Mouse (Mus musculus) liver, embryonic 14.5 days (tissue): ENCODE results near the gene Rsrc2. TPM values are rescaled to one million over a fixed set of nuclear protein-coding genes. Genes with fewer than 3 reads are reported as not detected.
"Not testable (repeated sequence)": the region's sequence is repeated elsewhere in the genome, so short reads cannot be mapped to it uniquely, and the experiment has no call there.

Experiments
- ATAC-seq: fragments of 200-750 bp; cut with Nextera tagmentation; 2 replicates; pipeline ENCODE4 v1.8.0; 2017; ENCODE audit warnings: moderate number of reproducible peaks, mild to moderate bottlenecking, moderate library complexity; ENCODE audit not compliant: insufficient read depth
- DNase-seq, 3 experiments: peaks; one replicate each; pipeline ENCODE4 v3.0.0-alpha.2; 2012 to 2013; ENCODE audit warnings: low read depth in 3 of 3, low spot score in 3 of 3
- H3K27ac ChIP-seq: fragments of 300-500 bp; sonication (generic); 2 replicates; pipeline ENCODE4 v1.5.1; 2014; ENCODE audit warnings: moderate library complexity, mild to moderate bottlenecking, control low read depth, inconsistent platforms
- H3K27me3 ChIP-seq: fragments of 300-500 bp; sonication (generic); 2 replicates; pipeline ENCODE4 v1.6.1; 2014; ENCODE audit warnings: mild to moderate bottlenecking, low read length, moderate library complexity; ENCODE audit not compliant: control insufficient read depth, insufficient read depth
- H3K36me3 ChIP-seq: fragments of 300-500 bp; sonication (generic); replicated peaks from 2 replicates; pipeline ENCODE4 v1.6.1; 2014; ENCODE audit warnings: low read depth; ENCODE audit not compliant: control insufficient read depth, insufficient read depth
- H3K4me1 ChIP-seq, 2 experiments: fragments of 200-500 bp in 1 of 2; fragments of 300-500 bp in 1 of 2; sonication (generic) in 1 of 2; replicated peaks; 2 replicates each; pipeline ENCODE4 v1.6.1; 2012 to 2014; ENCODE audit warnings: antibody characterized with exemption in 1 of 2, inconsistent platforms in 1 of 2, low read length in 1 of 2; ENCODE audit not compliant: control insufficient read depth in 2 of 2, insufficient read depth in 2 of 2
- H3K4me2 ChIP-seq: fragments of 300-500 bp; sonication (generic); 2 replicates; pipeline ENCODE4 v1.6.1; 2014; ENCODE audit warnings: low read depth, mild to moderate bottlenecking, control low read depth, moderate library complexity
- H3K4me3 ChIP-seq, 2 experiments: fragments of 200-500 bp in 1 of 2; fragments of 300-500 bp in 1 of 2; sonication (generic) in 1 of 2; 2 replicates each; pipeline ENCODE4 v1.5.1; 2012 to 2014; ENCODE audit warnings: low read depth in 2 of 2, low read length in 2 of 2, mild to moderate bottlenecking in 2 of 2, control low read depth in 1 of 2, inconsistent platforms in 1 of 2, moderate library complexity in 1 of 2; ENCODE audit not compliant: insufficient read depth in 1 of 2
- H3K9ac ChIP-seq: fragments of 300-500 bp; sonication (generic); replicated peaks from 2 replicates; pipeline ENCODE4 v1.6.1; 2014; ENCODE audit warnings: mild to moderate bottlenecking, control low read depth, moderate library complexity
- H3K9me3 ChIP-seq: fragments of 300-500 bp; sonication (generic); 2 replicates; pipeline ENCODE4 v1.6.1; 2016; ENCODE audit warnings: low read length, mixed read lengths; ENCODE audit not compliant: control insufficient read depth
- CTCF ChIP-seq: IDR thresholded peaks from 2 replicates; pipeline ENCODE4 v1.5.1; 2016; ENCODE audit warnings: antibody characterized with exemption, low read depth, control low read depth
- EP300 ChIP-seq: IDR thresholded peaks from 2 replicates; pipeline ENCODE4 v1.6.1; 2016; ENCODE audit warnings: antibody characterized with exemption, low read depth
- WGBS: fragments of 180-500 bp; shearing (Covaris S2); extraction: QIAGEN DNeasy Blood & Tissue Kit; methylation state at CpG from one replicate; pipeline ENCODE4 v1.1.7; 2014; ENCODE audit not compliant: insufficient replicate concordance; 5-methylcytosine and 5-hydroxymethylcytosine counted together
- polyA plus RNA-seq, 2 experiments: library from polyadenylated mRNA; depleted of rRNA in 1 of 2; stranded (reverse) in 1 of 2; unstranded in 1 of 2; fragments of >200 nt; fragmentation: Nextera tagmentation in 1 of 2; extraction: Ambion mirVana in 1 of 2; gene quantifications; 2 replicates each; pipeline versions ENCODE4 v1.2.1 to v1.2.3; 2012 to 2014

Rsrc2 gene
- polyA plus RNA-seq, 2 experiments: 34.7 to 36.7 TPM

DNA sequence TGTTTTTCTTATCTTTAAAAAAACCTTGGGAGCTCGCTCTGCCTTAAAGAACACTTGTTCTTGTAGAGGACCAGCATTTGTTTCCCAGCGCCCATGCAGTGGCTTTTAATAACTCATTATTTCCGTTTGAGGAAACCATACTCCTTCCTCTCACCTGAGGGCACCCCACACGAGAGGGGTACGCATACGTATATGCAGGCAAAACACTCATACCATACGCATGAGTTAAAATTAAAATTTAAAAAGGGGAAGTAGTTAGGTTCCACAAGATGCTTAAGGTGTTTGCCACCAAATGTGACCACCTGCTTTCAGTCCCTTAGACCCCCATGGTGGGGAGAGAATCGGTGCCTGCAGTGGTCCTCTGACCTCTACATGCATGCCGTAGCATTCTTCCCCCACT is 24.2 kb upstream of the Rsrc2 start:
- Histone ChIP-seq H3K4me1 (no peaks in the 10 kb centered on the region), H3K27ac (no peak overlapping the region), H3K27me3 (no peaks in the 10 kb centered on the region), H3K36me3 (peaks cover 78% of the 10 kb centered on the region), H3K4me3 (no peak overlapping the region), H3K4me2 (no peak overlapping the region), H3K9me3 (no peaks in the 10 kb centered on the region), H3K9ac (no peak overlapping the region)
- no peak for DNase-seq
- no peak for ATAC-seq
- 84% methylated on average over 9 of the region's 9 CpGs for WGBS
- TF ChIP-seq EP300 (no peak), CTCF (no peak)

- not testable (repeated sequence) for H3K4me1 ChIP-seq, ATAC-seq, H3K4me2 ChIP-seq, H3K4me3 ChIP-seq, H3K9me3 ChIP-seq, H3K27ac ChIP-seq, DNase-seq, H3K27me3 ChIP-seq, H3K9ac ChIP-seq
- peaks cover 72% of the 10 kb centered on the region for H3K36me3 ChIP-seq
- WGBS: 90% methylated on average over 11 of the region's 11 CpGs
Measured at GRCm38 (mm10) chr5:123766455-123766854, 17.2 kb upstream of the Rsrc2 start.

GRCm38 (mm10) chr5:123765506-123765905 is 16.3 kb upstream of the Rsrc2 start:
- 85% methylated on average over 11 of the region's 11 CpGs for WGBS
- Histone ChIP-seq H3K9me3 (no peaks in the 10 kb centered on the region), H3K4me2 (no peak overlapping the region), H3K9ac (no peak overlapping the region), H3K4me1 (no peaks in the 10 kb centered on the region), H3K36me3 (peaks cover 71% of the 10 kb centered on the region), H3K4me3 (no peak overlapping the region), H3K27ac (no peak overlapping the region), H3K27me3 (no peaks in the 10 kb centered on the region)
- ATAC-seq: no peak
- DNase-seq: no peak
- TF ChIP-seq EP300 (no peak), CTCF (no peak)

- peak; percentile 9 for ATAC-seq
Measured at GRCm38 (mm10) chr5:123748339-123749064, 712 bp downstream of the Rsrc2 start.

DNA sequence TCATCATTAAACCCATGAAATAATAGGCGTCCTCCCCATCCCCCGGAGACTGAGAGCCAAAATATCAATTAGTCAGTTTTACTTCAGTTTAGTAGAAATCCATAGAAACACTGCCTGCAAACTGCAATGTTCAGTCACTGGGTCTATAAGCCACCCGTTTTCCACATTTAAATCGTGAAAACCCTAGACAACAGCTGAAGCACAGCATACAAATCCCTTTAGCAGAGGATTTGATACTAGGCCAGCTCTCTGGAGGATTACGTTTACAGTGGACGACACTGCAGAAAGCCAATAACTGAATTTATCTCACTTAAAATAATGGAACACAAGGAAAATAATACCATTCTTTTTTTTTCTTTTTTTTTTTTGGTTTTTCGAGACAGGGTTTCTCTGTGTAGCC is 1.6 kb downstream of the Rsrc2 start:
- Histone ChIP-seq H3K27ac (no peak overlapping the region), H3K4me2 (peak overlapping the region; percentile 97), H3K36me3 (peaks cover 29% of the 10 kb centered on the region), H3K9ac (peak overlapping the region; percentile 75), H3K27me3 (no peaks in the 10 kb centered on the region), H3K4me1 (peaks cover 25 to 30% of the 10 kb centered on the region in 2 experiments), H3K9me3 (no peaks in the 10 kb centered on the region), H3K4me3 (peak overlapping the region; percentile 71 to 98)
- WGBS: 25% methylated on average over 7 of the region's 7 CpGs
- DNase-seq (no peak), ATAC-seq (no peak)
- TF ChIP-seq CTCF: no peak
- no peak for TF ChIP-seq EP300

More at GRCm38 (mm10) chr5:123748339-123749064, 712 bp downstream of the Rsrc2 start:
- H3K36me3 ChIP-seq: peaks cover 21% of the 10 kb centered on the region
- H3K27ac ChIP-seq: peak overlapping the region; percentile 95
- H3K27me3 ChIP-seq: no peaks in the 10 kb centered on the region
- TF ChIP-seq EP300 (no peak), CTCF (no peak)
- peaks cover 25 to 30% of the 10 kb centered on the region in 2 experiments for H3K4me1 ChIP-seq
- H3K9me3 ChIP-seq: no peaks in the 10 kb centered on the region
- peak overlapping the region; percentile 71 to 98 for H3K4me3 ChIP-seq
- peak; percentile 4 to 51 (median 33) for DNase-seq
- H3K9ac ChIP-seq: peak overlapping the region; percentile 75
- peak overlapping the region; percentile 97 for H3K4me2 ChIP-seq
- under 1% methylated on average over 18 of the region's 18 CpGs for WGBS
